Mouse (Mus musculus) cerebellum, adult 2 months (tissue): ENCODE data around the gene Sept3. TPM values are rescaled to one million over a fixed set of nuclear protein-coding genes. Genes with fewer than 3 reads are reported as not detected.
A peak's percentile ranks its signal among the peaks of the same experiment; 100 is the strongest.

Experiments used
- DNase-seq, 2 experiments: peaks; one replicate each; pipeline ENCODE4 v3.0.0; 2021
- H3K27ac ChIP-seq: fragments of 200-500 bp; 2 replicates; pipeline ENCODE4 v1.5.1; 2012; ENCODE audit warnings: low read length, control low read depth, inconsistent platforms; ENCODE audit not compliant: insufficient read depth
- H3K27me3 ChIP-seq: fragments of 200-500 bp; 2 replicates; pipeline ENCODE4 v1.6.1; 2012; ENCODE audit warnings: inconsistent platforms, mild to moderate bottlenecking, low read length, moderate library complexity; ENCODE audit not compliant: control insufficient read depth, insufficient read depth
- H3K4me1 ChIP-seq: fragments of 200-500 bp; 2 replicates; pipeline ENCODE4 v1.6.1; 2011; ENCODE audit warnings: low read length; ENCODE audit not compliant: control insufficient read depth, insufficient read depth
- H3K4me3 ChIP-seq: fragments of 200-500 bp; replicated peaks from 2 replicates; pipeline ENCODE3; 2011; ENCODE audit warnings: mild to moderate bottlenecking, low read depth, low read length, control low read depth; ENCODE audit not compliant: insufficient read depth
- CTCF ChIP-seq: fragments of 200-500 bp; IDR thresholded peaks from 2 replicates; pipeline ENCODE4 v1.5.1; 2011; ENCODE audit warnings: low read depth, mild to moderate bottlenecking, control low read depth, low read length, moderate library complexity, borderline replicate concordance; ENCODE audit not compliant: insufficient read depth
- POLR2A ChIP-seq: fragments of 200-500 bp; IDR thresholded peaks from 2 replicates; pipeline ENCODE4 v1.6.1; 2011; ENCODE audit warnings: low read length, control low read depth, borderline replicate concordance; ENCODE audit not compliant: insufficient read depth
- WGBS: fragments of 180-500 bp; shearing (Covaris S2); methylation state at CpG from one replicate; pipeline ENCODE4 v1.1.7; 2018; 5-methylcytosine and 5-hydroxymethylcytosine counted together
- polyA plus RNA-seq: library from polyadenylated mRNA; depleted of rRNA; stranded (reverse); fragments of >200 nt; gene quantifications from 2 replicates; pipeline ENCODE4 v1.2.3, GENCODE M21; 2012

Gene Sept3
- polyA plus RNA-seq, 1 experiment: 306 TPM

GRCm38 (mm10) chr15:82274927-82275901 lies 521 bp downstream of the Sept3 start:
- peak; percentile 88 to 91 for DNase-seq
- Histone ChIP-seq H3K4me1 (peaks cover 60% of the 10 kb centered on the region), H3K4me3 (peak overlapping the region; percentile 93), H3K27me3 (no peaks in the 10 kb centered on the region), H3K27ac (peak overlapping the region; percentile 93)
- WGBS: under 1% methylated on average over 86 of the region's 86 CpGs
- TF ChIP-seq POLR2A (peak; percentile 90), CTCF (no peak)

GRCm38 (mm10) chr15:82277591-82277990 lies 2.9 kb downstream of the Sept3 start:
- WGBS: 14% methylated on average over 5 of the region's 5 CpGs
- H3K4me1 ChIP-seq: peaks cover 45% of the 10 kb centered on the region
- no peaks in the 10 kb centered on the region for H3K27me3 ChIP-seq
- DNase-seq: peak; percentile 90 to 95
- peak overlapping the region; percentile 93 for H3K27ac ChIP-seq
- TF ChIP-seq CTCF (no peak), POLR2A (peak; percentile 33; the same call in 1 of the 2 replicates)
- H3K4me3 ChIP-seq: peak overlapping the region; percentile 93

GRCm38 (mm10) chr15:82280638-82281037 lies 5.9 kb downstream of the Sept3 start:
- no peak overlapping the region for H3K4me3 ChIP-seq
- H3K27me3 ChIP-seq: no peaks in the 10 kb centered on the region
- H3K4me1 ChIP-seq: peaks cover 52% of the 10 kb centered on the region
- 12% methylated on average over 4 of the region's 4 CpGs for WGBS
- no peak overlapping the region for H3K27ac ChIP-seq
- no peak for TF ChIP-seq POLR2A
- TF ChIP-seq CTCF: no peak
- no peak for DNase-seq

GRCm38 (mm10) chr15:82286157-82286556 lies 11.5 kb downstream of the Sept3 start:
- Histone ChIP-seq H3K4me3 (no peak overlapping the region), H3K4me1 (peaks cover 15% of the 10 kb centered on the region), H3K27me3 (no peaks in the 10 kb centered on the region), H3K27ac (no peak overlapping the region)
- TF ChIP-seq CTCF (no peak), POLR2A (no peak)
- WGBS: 73% methylated on average over 12 of the region's 12 CpGs
- no peak for DNase-seq

GRCm38 (mm10) chr15:82290252-82290651 lies 15.6 kb downstream of the Sept3 start:
- no peak for DNase-seq
- 44% methylated on average over 7 of the region's 7 CpGs for WGBS
- no peak overlapping the region for H3K27ac ChIP-seq

GRCm38 (mm10) chr15:82292851-82293250 lies 18.2 kb downstream of the Sept3 start:
- Histone ChIP-seq H3K27me3 (no peaks in the 10 kb centered on the region), H3K4me1 (peaks cover 10% of the 10 kb centered on the region), H3K4me3 (no peak overlapping the region), H3K27ac (no peak overlapping the region)
- WGBS: 15% methylated on average over 5 of the region's 5 CpGs
- TF ChIP-seq CTCF (no peak), POLR2A (no peak)
- DNase-seq: no peak

More at GRCm38 (mm10) chr15:82290252-82290651, 15.6 kb downstream of the Sept3 start:
- TF ChIP-seq CTCF (no peak), POLR2A (no peak)
- H3K4me3 ChIP-seq: no peak overlapping the region
- H3K27me3 ChIP-seq: no peaks in the 10 kb centered on the region
- peaks cover 14% of the 10 kb centered on the region for H3K4me1 ChIP-seq

- peaks cover 10% of the 10 kb centered on the region for H3K4me1 ChIP-seq
- no peak overlapping the region for H3K27ac ChIP-seq
- 12% methylated on average over 7 of the region's 7 CpGs for WGBS
- TF ChIP-seq CTCF (no peak), POLR2A (no peak)
- no peak overlapping the region for H3K4me3 ChIP-seq
- peak in 1 of 2 experiments; percentile 32 for DNase-seq
- no peaks in the 10 kb centered on the region for H3K27me3 ChIP-seq
Measured at GRCm38 (mm10) chr15:82293271-82293711, 18.6 kb downstream of the Sept3 start.

- DNase-seq: peak; percentile 27 to 34
- 7% methylated on average over 8 of the region's 8 CpGs for WGBS
- H3K4me3 ChIP-seq: no peak overlapping the region
Measured at GRCm38 (mm10) chr15:82294059-82294458, 19.4 kb downstream of the Sept3 start.

More at GRCm38 (mm10) chr15:82294059-82294458, 19.4 kb downstream of the Sept3 start:
- TF ChIP-seq POLR2A (0 out of 2 replicates have a peak, but pooled peaks have one; percentile 14), CTCF (peak; percentile 43; the same call in 1 of the 2 replicates)
- Histone ChIP-seq H3K27me3 (no peaks in the 10 kb centered on the region), H3K4me1 (peaks cover 10% of the 10 kb centered on the region), H3K27ac (no peak overlapping the region)
